Mouse (Mus musculus) liver, adult 10 weeks (tissue): Measurements from ENCODE around the gene Adipor1. TPM values are rescaled to one million over a fixed set of nuclear protein-coding genes. Genes with fewer than 3 reads are reported as not detected.

Experiments
- polyA plus RNA-seq: library from polyadenylated mRNA; stranded (reverse); fragments of 350-450 nt; fragmentation: Illumina TruSeq; extraction: RNeasy Lipid Tissue Mini Kit (QIAGEN cat#74804); gene quantifications from one replicate; pipeline ENCODE4 v1.2.3, GENCODE M21; 2014; ENCODE audit warnings: low read depth, low replicate concordance

Adipor1 gene
- 31.7 TPM for polyA plus RNA-seq

GRCm38 (mm10) chr1:134415168-134415831 is at the start of gene Adipor1:
TSS of gene Adipor1 (plus strand) at chr1:134415378.

GRCm38 (mm10) chr1:134385666-134386065 is 29.5 kb upstream of the Adipor1 start, which contains the start of gene 4933406M09Rik:
TSS of gene 4933406M09Rik (plus strand) at chr1:134385940.

GRCm38 (mm10) chr1:134405509-134406413 is 9.4 kb upstream of the Adipor1 start, which contains the start of gene Cyb5r1:
TSS of gene Cyb5r1 (plus strand) at chr1:134405559.

GRCm38 (mm10) chr1:134454904-134455824 is 40.0 kb downstream of the Adipor1 start, which contains the start of gene Klhl12:
TSS of gene Klhl12 (plus strand) at chr1:134455531.

Other genes starting within 250 kb of the Adipor1 start
- 0.45 TPM for gene Chil1, start 233.2 kb upstream of the Adipor1 start, polyA plus RNA-seq
- not detected for gene Mybph, start 221.9 kb upstream of the Adipor1 start, polyA plus RNA-seq
- 2.1 TPM for gene Adora1, start 179.9 kb upstream of the Adipor1 start, polyA plus RNA-seq
- not detected for gene Myog, start 125.4 kb upstream of the Adipor1 start, polyA plus RNA-seq
- gene Ppfia4, start 82.5 kb upstream of the Adipor1 start, polyA plus RNA-seq = not detected
- gene Tmem183a, start 53.4 kb upstream of the Adipor1 start, polyA plus RNA-seq = 115 TPM
- not detected for gene 4933406M09Rik, start 29.4 kb upstream of the Adipor1 start, polyA plus RNA-seq
- 5.2 TPM for gene Cyb5r1, start 9.8 kb upstream of the Adipor1 start, polyA plus RNA-seq
- 13.3 TPM for gene Klhl12, start 40.2 kb downstream of the Adipor1 start, polyA plus RNA-seq
- gene Rabif, start 79.3 kb downstream of the Adipor1 start, polyA plus RNA-seq = 16.3 TPM
- not detected for gene Mgat4e, start 134.3 kb downstream of the Adipor1 start, polyA plus RNA-seq
- gene Kdm5b, start 144.8 kb downstream of the Adipor1 start, polyA plus RNA-seq = 5.7 TPM
- gene Syt2, start 231.3 kb downstream of the Adipor1 start, polyA plus RNA-seq = not detected